Mouse (Mus musculus) intestine, embryonic 16.5 days (tissue): ENCODE results near the gene Scly. TPM values are rescaled to one million over a fixed set of nuclear protein-coding genes. Genes with fewer than 3 reads are reported as not detected.
A peak's percentile ranks its signal among the peaks of the same experiment; 100 is the strongest.

ENCODE experiments used
- ATAC-seq: fragments of 200-750 bp; cut with Nextera tagmentation; 2 replicates; pipeline ENCODE4 v1.8.0; 2017; ENCODE audit warnings: moderate TSS enrichment, moderate library complexity
- H3K27ac ChIP-seq: fragments of 300-500 bp; sonication (generic); 2 replicates; pipeline ENCODE4 v1.5.1; 2014; ENCODE audit warnings: mild to moderate bottlenecking, low read length
- H3K27me3 ChIP-seq: fragments of 300-500 bp; sonication (generic); replicated peaks from 2 replicates; pipeline ENCODE4 v1.6.1; 2014; ENCODE audit warnings: low read length, control low read depth, mixed read lengths; ENCODE audit not compliant: control insufficient read depth, insufficient read depth
- H3K36me3 ChIP-seq: fragments of 300-500 bp; sonication (generic); 2 replicates; pipeline ENCODE4 v1.6.1; 2014; ENCODE audit warnings: low read length, control low read depth; ENCODE audit not compliant: control insufficient read depth, insufficient read depth
- H3K4me1 ChIP-seq: fragments of 300-500 bp; sonication (generic); 2 replicates; pipeline ENCODE4 v1.6.1; 2014; ENCODE audit warnings: low read length, control low read depth, mixed read lengths; ENCODE audit not compliant: control insufficient read depth, insufficient read depth
- H3K4me2 ChIP-seq: fragments of 300-500 bp; sonication (generic); 2 replicates; pipeline ENCODE4 v1.6.1; 2014; ENCODE audit warnings: low read depth, low read length, control low read depth
- H3K4me3 ChIP-seq: fragments of 300-500 bp; sonication (generic); 2 replicates; pipeline ENCODE4 v1.5.1; 2014; ENCODE audit warnings: mild to moderate bottlenecking, low read length
- H3K9ac ChIP-seq: fragments of 300-500 bp; sonication (generic); 2 replicates; pipeline ENCODE4 v1.6.1; 2014; ENCODE audit warnings: low read depth, low read length
- H3K9me3 ChIP-seq: fragments of 300-500 bp; sonication (generic); 2 replicates; pipeline ENCODE4 v1.6.1; 2016; ENCODE audit warnings: low read length, control low read depth; ENCODE audit not compliant: control insufficient read depth
- WGBS: fragments of 180-500 bp; shearing (Covaris S2); extraction: QIAGEN DNeasy Blood & Tissue Kit; methylation state at CpG from one replicate; pipeline ENCODE4 v1.1.7; 2014; 5-methylcytosine and 5-hydroxymethylcytosine counted together
- polyA plus RNA-seq: library from polyadenylated mRNA; unstranded; fragments of >200 nt; fragmentation: Nextera tagmentation; extraction: Ambion mirVana; gene quantifications from 2 replicates; pipeline ENCODE4 v1.2.1, GENCODE M21; 2015

Scly gene
- 27.4 and 28.6 TPM in 2 replicates for polyA plus RNA-seq

DNA sequence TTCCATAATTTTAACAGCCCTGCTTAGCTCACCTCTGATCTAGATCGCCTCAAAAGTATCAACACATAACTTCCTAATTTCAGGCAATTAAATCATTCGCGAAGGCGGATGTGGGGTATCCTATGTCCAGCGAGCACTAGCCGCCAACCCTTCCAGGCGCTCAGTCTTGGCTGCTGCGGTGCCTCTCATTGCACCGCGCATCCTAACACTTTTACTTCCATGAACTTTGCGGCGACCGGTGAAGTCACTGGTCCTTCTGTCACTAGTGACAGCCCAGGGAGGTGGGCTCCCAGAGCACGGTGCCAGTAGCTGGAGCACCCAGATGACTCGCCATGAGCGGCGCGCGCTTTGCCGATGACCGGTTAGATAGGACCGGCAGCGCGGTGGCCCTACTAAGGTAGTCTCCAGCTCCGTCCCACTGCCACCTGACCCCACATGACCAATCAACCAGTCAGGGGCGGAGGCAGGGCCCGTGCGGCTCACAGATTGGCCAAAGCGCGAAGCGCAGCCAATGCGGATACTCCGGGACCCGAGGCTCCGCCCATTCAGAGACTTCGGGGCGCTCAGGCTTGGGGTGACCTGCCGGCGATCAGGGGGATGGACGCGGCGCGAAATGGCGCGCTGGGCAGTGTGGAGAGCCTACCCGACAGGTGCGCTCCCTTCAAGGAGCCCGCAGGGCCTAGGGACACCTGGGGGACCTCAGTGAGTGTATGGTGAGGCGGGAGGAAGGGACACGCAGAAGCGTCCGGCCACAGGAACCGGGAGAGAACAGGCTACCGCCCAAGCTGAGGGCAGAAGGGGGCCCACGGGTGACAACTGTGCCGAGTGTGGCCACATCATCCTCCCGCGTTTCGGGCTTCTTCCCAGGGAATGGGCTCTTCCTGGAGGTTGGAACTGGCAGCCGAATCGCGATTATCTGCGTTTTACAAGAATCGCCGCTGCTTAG, at the start of gene Scly:
Scly (plus strand) TSS at position 540 of the 946 bp plus-strand sequence.
- Histone ChIP-seq H3K4me3 (peak within 1 kb of the TSS; percentile 91), H3K36me3 (no peaks in the 10 kb centered on the region), H3K27ac (peak within 1 kb of the TSS; percentile 66), H3K9ac (peak within 1 kb of the TSS; percentile 87), H3K27me3 (no peaks in the 10 kb centered on the region), H3K4me2 (peak within 1 kb of the TSS; percentile 79), H3K4me1 (peaks cover 19% of the 10 kb centered on the region), H3K9me3 (no peaks in the 10 kb centered on the region)
- ATAC-seq, result peak; percentile 99
- under 1% methylated on average over 61 of the region's 65 CpGs for WGBS

DNA sequence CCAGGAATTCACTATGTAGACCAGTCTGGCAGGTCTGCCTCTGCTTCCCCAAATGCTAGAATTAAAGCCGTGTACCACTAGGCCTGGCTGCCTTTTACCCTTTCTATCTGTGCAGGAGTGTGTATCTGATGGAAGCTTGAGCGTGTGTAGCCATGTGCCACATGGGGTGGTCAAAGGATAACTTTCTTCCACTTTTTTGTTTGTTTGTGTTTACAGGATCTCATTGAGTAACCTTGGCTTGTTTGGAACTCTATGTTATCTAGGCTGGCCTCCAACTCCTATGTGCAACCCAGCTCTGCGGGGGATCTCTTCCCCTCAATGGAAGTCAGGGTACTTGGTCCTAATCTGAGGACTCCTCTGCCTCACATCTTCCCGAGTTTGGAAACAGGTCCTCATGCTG, 49.2 kb upstream of the Scly start:
- peak overlapping the region; percentile 82; the same call in 1 of the 2 replicates for H3K4me2 ChIP-seq
- H3K36me3 ChIP-seq, result no peaks in the 10 kb centered on the region
- H3K9me3 ChIP-seq, result no peaks in the 10 kb centered on the region
- no peak overlapping the region for H3K4me3 ChIP-seq
- WGBS, result 50% methylated on average over 4 of the region's 4 CpGs
- 0 out of 2 replicates have a peak overlapping the region, but pooled peaks have one; percentile 45 for H3K27ac ChIP-seq
- no peak for ATAC-seq
- H3K27me3 ChIP-seq, result no peaks in the 10 kb centered on the region
- H3K4me1 ChIP-seq, result peaks cover 25% of the 10 kb centered on the region
- no peak overlapping the region for H3K9ac ChIP-seq

DNA sequence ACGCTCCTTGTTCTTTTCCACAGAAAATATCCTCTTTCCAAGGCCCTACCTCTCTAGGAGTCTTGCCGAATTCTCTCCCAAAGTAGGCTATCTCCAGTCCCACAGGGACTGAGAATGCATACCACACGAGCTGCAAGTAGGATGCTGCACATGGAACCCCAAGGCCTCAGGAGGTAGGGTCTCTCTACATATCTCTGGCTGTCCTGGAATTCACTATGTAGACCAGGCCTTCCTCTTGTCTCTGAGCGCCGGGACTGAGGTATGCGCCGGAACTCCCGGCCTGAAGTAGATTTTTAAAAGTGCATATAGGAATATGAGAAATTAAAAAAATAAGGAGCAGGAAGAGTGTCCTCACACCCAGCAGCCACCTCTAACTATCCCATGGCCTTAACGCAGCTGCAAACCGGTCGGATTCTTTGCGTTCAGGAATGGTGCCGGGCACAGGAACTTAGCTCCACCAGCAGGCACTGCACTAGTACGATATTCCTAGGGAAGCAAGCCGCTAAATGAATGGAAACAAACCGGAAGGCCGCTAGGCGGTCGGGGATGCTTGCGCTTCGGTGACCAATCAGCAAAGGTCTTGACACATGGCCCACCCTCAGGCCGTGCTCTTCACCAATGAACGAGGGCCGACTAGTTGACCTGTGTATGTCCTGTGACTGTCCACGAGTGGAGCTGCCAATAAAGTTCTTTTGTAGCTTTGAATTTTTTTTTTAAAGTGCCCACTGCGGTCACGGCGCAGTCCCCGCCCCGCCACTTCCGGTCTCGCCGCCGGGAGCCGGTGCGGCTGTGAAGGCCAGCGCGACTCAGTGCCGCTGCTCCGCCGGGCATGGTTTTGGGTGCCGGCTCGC, 48.3 kb upstream of the Scly start, which contains the start of gene Ube2f:
Ube2f (plus strand) TSS at position 741 of the 851 bp plus-strand sequence.
- Histone ChIP-seq H3K36me3 (no peaks in the 10 kb centered on the region), H3K9me3 (no peaks in the 10 kb centered on the region), H3K4me2 (peak within 1 kb of the TSS; percentile 82), H3K4me1 (peaks cover 25% of the 10 kb centered on the region), H3K27ac (peak within 1 kb of the TSS; percentile 84), H3K27me3 (no peaks in the 10 kb centered on the region), H3K9ac (peak within 1 kb of the TSS; percentile 97), H3K4me3 (peak within 1 kb of the TSS; percentile 99)
- WGBS, result under 1% methylated on average over 43 of the region's 43 CpGs
- ATAC-seq, result peak; percentile 98

DNA sequence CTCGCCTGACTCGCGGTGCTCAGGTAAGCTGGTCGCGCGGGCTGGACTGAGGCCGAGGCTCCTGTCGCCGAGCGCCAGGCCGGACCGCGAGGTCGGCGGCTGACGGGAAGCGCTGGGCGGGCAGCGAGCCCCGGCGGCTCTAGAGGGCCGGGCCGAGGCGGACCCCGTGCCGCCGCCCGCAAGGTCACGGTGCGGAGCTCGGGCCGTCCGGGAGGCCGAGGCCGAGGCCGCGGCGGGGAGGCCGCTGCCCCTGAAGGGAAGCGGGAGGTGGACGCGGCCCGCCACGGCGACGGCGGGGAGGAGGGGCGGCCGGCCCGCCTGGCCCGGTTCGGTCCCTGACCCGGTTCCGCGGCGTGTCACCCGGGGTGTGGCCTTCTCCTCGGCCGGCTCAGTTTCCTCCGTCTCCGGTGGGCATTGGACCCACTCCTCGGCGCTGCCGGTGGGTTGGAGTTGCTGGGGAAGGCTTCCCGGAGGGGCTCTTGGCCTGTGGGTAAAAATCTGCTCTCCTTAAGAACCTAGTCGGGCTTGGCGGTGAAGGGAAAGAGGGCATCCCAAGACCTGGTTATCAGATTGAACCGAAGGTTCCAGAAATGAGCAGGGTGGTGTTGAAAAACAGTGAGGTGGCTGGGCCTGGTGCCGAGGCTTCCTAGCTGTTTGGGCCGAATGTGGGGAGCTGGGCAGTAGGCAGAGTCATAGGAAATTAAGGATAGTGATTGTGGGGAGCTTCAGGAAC, 47.6 kb upstream of the Scly start:
- peak overlapping the region; percentile 70 for H3K4me2 ChIP-seq
- WGBS, result under 1% methylated on average over 54 of the region's 70 CpGs
- ATAC-seq, result peak; percentile 40
- peaks cover 25% of the 10 kb centered on the region for H3K4me1 ChIP-seq
- peak overlapping the region; percentile 99 for H3K4me3 ChIP-seq
- H3K27ac ChIP-seq, result peak overlapping the region; percentile 84
- peak overlapping the region; percentile 97 for H3K9ac ChIP-seq
- H3K27me3 ChIP-seq, result no peaks in the 10 kb centered on the region
- H3K9me3 ChIP-seq, result no peaks in the 10 kb centered on the region
- H3K36me3 ChIP-seq, result no peaks in the 10 kb centered on the region

DNA sequence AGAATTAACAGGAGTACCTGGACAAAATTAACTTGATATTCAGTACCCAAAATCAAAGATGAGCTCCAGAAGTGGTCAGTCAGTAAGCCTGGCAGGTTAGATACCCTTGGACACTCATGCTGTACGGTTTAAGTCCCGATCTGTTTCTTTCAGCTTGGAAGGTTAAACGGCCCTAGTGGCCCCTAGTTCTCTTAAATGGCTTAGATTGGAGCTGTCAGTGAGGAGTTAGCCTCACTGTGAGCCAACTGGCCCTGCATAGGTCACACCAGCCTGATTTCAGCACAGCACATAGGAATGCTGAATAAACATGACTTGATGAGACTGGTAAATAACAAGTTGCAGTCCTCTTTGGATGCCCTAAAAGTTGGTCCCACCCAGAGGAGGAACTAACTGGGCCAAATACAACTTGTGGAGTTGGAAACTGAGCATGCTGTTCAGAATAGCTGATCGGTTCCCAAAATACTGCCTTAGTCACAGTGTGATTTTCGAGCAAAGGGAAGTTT, 46.9 kb upstream of the Scly start:
- H3K4me2 ChIP-seq, result peak overlapping the region; percentile 70
- peaks cover 25% of the 10 kb centered on the region for H3K4me1 ChIP-seq
- H3K27ac ChIP-seq, result no peak overlapping the region
- peak overlapping the region; percentile 97 for H3K9ac ChIP-seq
- peak overlapping the region; percentile 99 for H3K4me3 ChIP-seq
- no peaks in the 10 kb centered on the region for H3K36me3 ChIP-seq
- WGBS, result 44% methylated on average over 5 of the region's 5 CpGs
- H3K9me3 ChIP-seq, result no peaks in the 10 kb centered on the region
- ATAC-seq, result no peak
- H3K27me3 ChIP-seq, result no peaks in the 10 kb centered on the region

DNA sequence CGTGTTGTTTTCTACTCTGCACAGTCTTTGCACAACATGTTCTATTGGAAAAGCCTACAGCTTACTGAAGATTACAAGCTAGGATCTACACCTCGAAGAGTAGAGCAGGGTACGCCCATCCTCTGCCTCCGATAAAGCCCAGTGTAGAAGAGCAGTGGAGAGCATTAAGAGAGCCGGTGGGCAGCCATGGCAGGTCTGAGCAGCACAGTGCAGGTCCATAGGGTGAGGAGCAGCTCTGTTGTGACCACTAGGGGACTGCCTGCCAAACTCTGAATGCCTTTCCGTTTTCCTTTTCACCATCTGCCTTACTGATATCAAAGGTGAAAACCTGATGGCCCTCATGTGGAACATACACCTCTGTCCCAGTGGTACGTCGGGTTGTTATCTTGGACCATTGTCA, 46.2 kb upstream of the Scly start:
- no peak for ATAC-seq
- Histone ChIP-seq H3K9me3 (no peaks in the 10 kb centered on the region), H3K4me1 (peaks cover 26% of the 10 kb centered on the region), H3K27ac (no peak overlapping the region), H3K4me3 (no peak overlapping the region), H3K27me3 (no peaks in the 10 kb centered on the region), H3K36me3 (no peaks in the 10 kb centered on the region), H3K9ac (no peak overlapping the region), H3K4me2 (peak overlapping the region; percentile 70)
- WGBS, result 56% methylated on average over 8 of the region's 8 CpGs

DNA sequence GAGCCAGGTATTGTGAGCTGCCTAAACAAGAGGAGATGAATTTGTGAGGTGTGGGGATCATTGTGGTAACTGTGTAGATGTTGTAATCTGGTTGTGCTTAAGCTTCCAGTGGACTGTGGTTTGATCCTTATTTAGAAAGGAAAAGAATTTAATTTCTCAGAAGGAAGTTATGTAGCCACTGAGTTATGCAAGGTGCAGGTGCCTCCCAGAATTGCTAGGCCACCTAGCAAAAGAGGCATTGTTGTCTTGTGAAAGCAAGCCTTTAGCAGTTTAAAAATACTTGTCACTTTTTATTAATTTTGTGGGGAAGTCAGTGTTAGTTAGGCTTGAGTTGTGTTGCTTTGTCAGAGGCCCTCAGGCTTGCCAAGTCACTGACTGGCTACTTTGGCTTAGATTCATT, 40.2 kb upstream of the Scly start:
- H3K4me2 ChIP-seq, result no peak overlapping the region
- no peak overlapping the region for H3K4me3 ChIP-seq
- no peak overlapping the region for H3K9ac ChIP-seq
- peaks cover 8% of the 10 kb centered on the region; the same call in 1 of the 2 replicates for H3K4me1 ChIP-seq
- H3K36me3 ChIP-seq, result no peaks in the 10 kb centered on the region
- H3K9me3 ChIP-seq, result no peaks in the 10 kb centered on the region
- ATAC-seq, result no peak
- H3K27ac ChIP-seq, result no peak overlapping the region
- no peaks in the 10 kb centered on the region for H3K27me3 ChIP-seq

DNA sequence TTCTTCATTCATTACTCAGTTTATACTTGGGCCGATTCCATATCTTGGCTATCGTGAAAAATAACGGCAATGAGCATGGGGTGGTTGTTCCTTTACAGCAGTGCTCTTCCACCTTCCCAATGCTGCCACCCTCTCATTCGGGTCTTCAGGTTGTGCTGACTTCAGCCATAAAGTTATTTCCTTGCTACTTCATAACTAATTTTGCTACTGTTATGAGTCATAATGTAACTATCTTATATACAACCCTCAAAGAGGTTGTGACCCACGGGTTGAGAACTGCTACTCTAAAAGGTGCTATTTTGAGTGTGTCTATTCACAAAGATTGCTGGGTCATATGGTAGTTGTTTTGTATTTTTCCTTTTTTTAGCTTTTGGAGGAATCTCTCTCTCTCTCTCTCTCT, 38.3 kb upstream of the Scly start:
- no peak overlapping the region for H3K27ac ChIP-seq
- WGBS, result 85% methylated on average over 5 of the region's 5 CpGs
- no peak for ATAC-seq

More for the DNA sequence above, 38.3 kb upstream of the Scly start:
- Histone ChIP-seq H3K27me3 (no peaks in the 10 kb centered on the region), H3K4me2 (no peak overlapping the region), H3K9ac (no peak overlapping the region), H3K4me1 (0 out of 2 replicates have a peak, but pooled peaks cover 3% of the 10 kb centered on the region), H3K36me3 (no peaks in the 10 kb centered on the region), H3K4me3 (no peak overlapping the region), H3K9me3 (no peaks in the 10 kb centered on the region)
